Mouse (Mus musculus): Measurements from ENCODE around the gene Slc22a16. TPM values are rescaled to one million over a fixed set of nuclear protein-coding genes. Genes with fewer than 3 reads are reported as not detected.

The Slc22a16 gene
- polyA plus RNA-seq (2012; rRNA removed): not detected in 2 replicates

DNA sequence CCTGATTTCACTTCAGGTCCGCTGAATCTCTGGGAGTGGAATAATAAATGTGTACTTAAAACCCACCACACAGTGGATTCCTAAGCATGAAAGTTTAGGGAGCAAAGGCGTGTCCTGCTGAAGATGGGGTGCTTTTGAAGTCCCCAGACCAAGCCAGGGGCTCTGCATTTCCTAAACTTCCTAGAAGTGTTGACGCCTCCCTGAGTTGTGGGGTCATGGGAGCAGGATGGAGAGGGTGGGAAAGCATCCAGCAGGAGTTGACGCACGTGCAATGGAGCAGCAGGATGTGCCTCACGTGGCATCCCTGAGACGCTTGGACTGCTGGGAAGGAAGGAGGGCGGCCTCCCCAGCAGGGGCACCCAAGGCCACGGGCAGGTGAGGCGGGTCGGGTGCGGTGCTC lies at the start of gene Slc22a16:
Gene Slc22a16 (plus strand): TSS at position 301 of the 400 bp plus-strand sequence.

DNA sequence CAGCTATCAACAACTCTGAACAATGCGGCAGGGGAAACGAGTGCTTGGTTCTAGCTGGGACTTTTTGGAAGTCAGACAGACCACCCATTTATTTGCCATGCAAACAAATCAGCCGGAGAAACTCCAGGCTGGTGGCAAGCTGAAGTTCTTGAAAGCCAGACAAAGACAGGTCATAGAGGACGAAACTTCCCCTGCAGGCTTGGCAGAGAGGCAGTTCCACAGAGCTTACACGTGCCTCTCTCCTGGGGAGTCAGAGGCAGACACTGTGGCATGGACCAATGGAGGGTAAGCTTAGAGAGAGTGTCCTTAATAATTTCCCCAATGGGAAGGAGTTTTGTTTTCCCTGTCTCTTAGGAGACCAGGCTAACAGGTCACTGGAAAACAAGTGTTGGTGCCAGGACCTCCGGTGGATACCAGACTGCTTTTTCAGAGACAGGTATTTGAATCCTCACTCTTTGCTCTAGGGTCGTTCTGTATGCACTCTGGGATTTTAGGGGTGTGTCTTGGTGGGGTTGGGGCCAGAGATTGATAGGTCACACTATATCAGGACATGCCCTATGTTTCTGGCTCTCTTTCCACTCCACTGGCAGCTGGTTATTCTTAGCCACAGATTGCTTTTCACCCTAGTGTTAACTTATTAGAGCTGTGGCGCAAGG lies 59.6 kb downstream of the Slc22a16 start, which contains the start of gene Ddo:
Gene Ddo (plus strand): TSS at position 356 of the 656 bp plus-strand sequence.

Other genes starting within 250 kb of the Slc22a16 start
- gene Cdk19, start 230.8 kb upstream of the Slc22a16 start, polyA plus RNA-seq (2012; rRNA removed): 2.5 and 3.5 TPM in 2 replicates
- gene Ddo, start 59.7 kb downstream of the Slc22a16 start, polyA plus RNA-seq (2012; rRNA removed): 3.0 and 5.1 TPM in 2 replicates
- gene Mettl24, start 112.9 kb downstream of the Slc22a16 start, polyA plus RNA-seq (2012; rRNA removed): 2.0 and 3.0 TPM in 2 replicates

Data from stomach, adult 2 months (tissue).